Mouse (Mus musculus) neural tube, embryonic 11.5 days (tissue): ENCODE measurements at regions not wholly inside any gene's neighbourhood (a gene's known extent, or its start where the extent isn't known, plus 50 kb on each side); places are given as distances from the start of the nearest gene placed in this dataset.

Experiments
- ATAC-seq: fragments of 200-750 bp; cut with Nextera tagmentation; 2 replicates; pipeline ENCODE4 v1.8.0; 2017; ENCODE audit warnings: moderate number of reproducible peaks, mild to moderate bottlenecking, moderate TSS enrichment, moderate library complexity; ENCODE audit not compliant: insufficient read depth, low FRiP score, low TSS enrichment
- DNase-seq: peaks from one replicate; pipeline ENCODE4 v3.0.0-alpha.2; 2015; ENCODE audit warnings: low spot score
- H3K27ac ChIP-seq: fragments of 300-500 bp; sonication (generic); 2 replicates; pipeline ENCODE4 v1.5.1; 2014; ENCODE audit warnings: low read depth, mild to moderate bottlenecking, low read length
- H3K27me3 ChIP-seq: fragments of 300-500 bp; sonication (generic); 2 replicates; pipeline ENCODE4 v1.6.1; 2014; ENCODE audit warnings: mild to moderate bottlenecking, low read length, mixed read lengths; ENCODE audit not compliant: control insufficient read depth, insufficient read depth
- H3K36me3 ChIP-seq: fragments of 300-500 bp; sonication (generic); 2 replicates; pipeline ENCODE4 v1.6.1; 2014; ENCODE audit warnings: mild to moderate bottlenecking, low read length, moderate library complexity, mixed read lengths; ENCODE audit not compliant: control insufficient read depth, insufficient read depth
- H3K4me1 ChIP-seq: fragments of 300-500 bp; sonication (generic); 2 replicates; pipeline ENCODE4 v1.6.1; 2014; ENCODE audit warnings: low read length, mixed read lengths; ENCODE audit not compliant: control insufficient read depth, insufficient read depth
- H3K4me2 ChIP-seq: fragments of 300-500 bp; sonication (generic); 2 replicates; pipeline ENCODE4 v1.6.1; 2014; ENCODE audit warnings: low read depth, mild to moderate bottlenecking, moderate library complexity
- H3K4me3 ChIP-seq: fragments of 300-500 bp; sonication (generic); 2 replicates; pipeline ENCODE4 v1.5.1; 2014; ENCODE audit warnings: low read depth, low read length
- H3K9ac ChIP-seq: fragments of 300-500 bp; sonication (generic); 2 replicates; pipeline ENCODE4 v1.6.1; 2014; ENCODE audit warnings: mild to moderate bottlenecking, low read length
- H3K9me3 ChIP-seq: fragments of 300-500 bp; sonication (generic); 2 replicates; pipeline ENCODE4 v1.6.1; 2016; ENCODE audit warnings: low read length; ENCODE audit not compliant: control insufficient read depth
- WGBS: fragments of 180-500 bp; shearing (Covaris S2); extraction: QIAGEN DNeasy Blood & Tissue Kit; methylation state at CpG from one replicate; pipeline ENCODE4 v1.1.7; 2014; 5-methylcytosine and 5-hydroxymethylcytosine counted together

DNA sequence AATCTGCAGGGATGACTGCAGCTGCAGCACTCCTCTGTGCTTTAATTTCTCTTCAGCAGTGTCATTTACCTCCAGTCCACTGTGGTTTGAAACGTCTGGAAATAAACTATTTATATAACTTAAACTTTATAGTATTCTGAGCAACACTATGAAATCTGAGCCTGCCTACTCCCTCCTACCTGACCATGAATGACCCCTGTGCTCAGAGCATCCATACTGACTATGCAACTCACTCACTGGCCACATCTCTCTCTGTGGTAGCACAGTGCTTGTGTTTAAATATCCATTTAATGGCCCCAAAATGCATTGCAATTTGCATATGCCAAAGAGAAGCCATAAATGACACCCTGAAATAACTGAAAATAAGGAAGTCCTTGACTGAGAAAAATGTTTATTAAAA is 154.5 kb upstream of the Clec14a start:
- no peak for ATAC-seq
- Histone ChIP-seq H3K36me3 (no peaks in the 10 kb centered on the region), H3K9ac (no peak overlapping the region), H3K9me3 (no peaks in the 10 kb centered on the region), H3K4me2 (no peak overlapping the region), H3K27ac (no peak overlapping the region), H3K27me3 (no peaks in the 10 kb centered on the region), H3K4me3 (no peak overlapping the region), H3K4me1 (no peaks in the 10 kb centered on the region)
- no peak for DNase-seq
- 26% methylated on average over 1 of the region's 1 CpGs for WGBS

DNA sequence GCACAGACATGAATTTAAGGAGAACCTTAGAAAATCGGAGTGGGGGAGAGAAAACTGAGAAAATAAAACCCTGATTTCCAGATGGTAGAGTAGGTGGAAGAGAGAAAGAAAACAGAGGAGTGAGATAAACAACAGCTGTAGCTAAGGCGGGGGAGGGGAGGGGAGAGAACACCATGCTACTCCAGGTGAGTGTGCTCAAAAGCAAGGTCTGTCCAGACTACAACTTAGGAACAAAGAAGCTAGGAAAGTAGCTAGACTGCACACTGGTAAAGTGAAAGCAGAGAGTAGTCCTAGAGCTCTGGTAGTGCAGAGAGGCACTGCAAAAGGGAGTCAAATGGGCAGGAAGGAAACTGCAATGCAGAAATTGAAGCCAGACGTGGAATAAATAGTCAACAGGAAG is 132.8 kb upstream of the Clec14a start:
- ATAC-seq, result no peak

DNA sequence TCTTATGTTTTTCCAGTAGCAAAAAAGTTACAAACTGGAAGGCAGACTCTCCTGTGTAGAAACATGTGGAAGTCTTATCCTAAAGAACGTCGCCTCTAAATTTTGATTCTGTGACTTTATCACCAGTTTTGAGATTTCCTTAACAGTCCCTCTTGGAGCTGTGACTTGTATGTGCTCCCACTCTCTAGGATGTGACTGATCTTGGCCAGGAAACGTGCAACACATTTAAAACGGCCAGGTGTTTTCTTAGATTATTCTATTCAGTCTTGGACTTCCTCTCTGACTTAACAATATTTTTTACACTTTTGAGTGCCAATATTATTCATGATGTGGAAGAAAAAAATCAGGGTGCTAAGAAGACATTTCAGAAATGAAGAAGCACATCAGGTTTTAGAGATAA is 91.2 kb upstream of the Clec14a start:
- Histone ChIP-seq H3K27ac (no peak overlapping the region), H3K27me3 (no peaks in the 10 kb centered on the region), H3K9me3 (no peaks in the 10 kb centered on the region), H3K4me2 (no peak overlapping the region), H3K4me3 (no peak overlapping the region), H3K9ac (no peak overlapping the region), H3K4me1 (no peaks in the 10 kb centered on the region), H3K36me3 (no peaks in the 10 kb centered on the region)
- ATAC-seq (no peak), DNase-seq (no peak)
- 85% methylated on average over 4 of the region's 4 CpGs for WGBS

More for the DNA sequence above, 132.8 kb upstream of the Clec14a start:
- H3K9me3 ChIP-seq, result no peaks in the 10 kb centered on the region
- H3K36me3 ChIP-seq, result no peaks in the 10 kb centered on the region
- no peak overlapping the region for H3K27ac ChIP-seq
- no peaks in the 10 kb centered on the region for H3K27me3 ChIP-seq
- H3K4me3 ChIP-seq, result no peak overlapping the region
- H3K4me2 ChIP-seq, result no peak overlapping the region
- 65% methylated on average over 3 of the region's 3 CpGs for WGBS
- no peak overlapping the region for H3K9ac ChIP-seq
- DNase-seq, result no peak
- no peaks in the 10 kb centered on the region for H3K4me1 ChIP-seq

DNA sequence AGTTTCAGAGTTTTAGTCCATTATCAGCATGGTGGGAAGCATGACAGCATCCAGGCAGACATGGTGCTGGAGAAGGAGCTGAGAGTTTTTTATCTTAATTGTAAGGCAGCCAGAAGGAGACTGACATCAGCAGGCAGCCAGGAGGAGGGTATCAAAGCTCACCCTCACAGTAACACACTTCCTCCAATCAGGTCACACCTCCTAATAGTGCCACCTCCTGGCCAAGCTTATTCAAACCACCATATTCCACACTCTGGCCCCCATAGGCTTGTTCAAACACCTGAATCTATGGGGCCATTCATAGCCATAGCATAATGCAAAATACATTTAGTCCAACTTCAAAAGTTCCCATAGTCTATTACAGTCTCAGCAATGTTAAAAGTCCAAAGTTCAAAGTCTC is 65.1 kb upstream of the Clec14a start:
- Histone ChIP-seq H3K4me3 (no peak overlapping the region), H3K27me3 (no peaks in the 10 kb centered on the region), H3K9me3 (no peaks in the 10 kb centered on the region), H3K27ac (no peak overlapping the region), H3K9ac (no peak overlapping the region), H3K36me3 (no peaks in the 10 kb centered on the region), H3K4me1 (no peaks in the 10 kb centered on the region), H3K4me2 (no peak overlapping the region)
- DNase-seq (no peak), ATAC-seq (no peak)

DNA sequence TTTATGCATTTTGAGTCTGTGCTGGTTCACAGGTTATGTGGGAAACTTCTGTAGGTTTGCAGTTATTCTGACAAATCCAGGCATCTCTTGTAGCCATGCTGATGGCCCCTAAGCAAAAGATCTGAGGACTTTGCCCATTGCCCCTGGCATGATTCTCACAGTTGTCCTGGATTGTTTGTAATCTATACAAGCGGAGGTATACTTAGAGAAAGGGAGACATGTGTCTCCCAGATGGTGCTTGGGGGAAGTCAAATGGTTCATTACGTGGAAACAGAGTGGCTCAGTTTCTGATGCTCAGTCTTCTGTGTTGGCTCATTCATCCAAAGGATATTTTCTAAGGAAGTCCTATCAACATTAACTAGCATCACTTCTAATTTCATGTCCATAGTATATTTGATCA is 60.8 kb upstream of the Clec14a start:
- WGBS, result 58% methylated on average over 2 of the region's 2 CpGs
- ATAC-seq (no peak), DNase-seq (no peak)
- no peak overlapping the region for H3K4me3 ChIP-seq
- H3K27me3 ChIP-seq, result no peaks in the 10 kb centered on the region
- H3K27ac ChIP-seq, result no peak overlapping the region
- no peaks in the 10 kb centered on the region for H3K9me3 ChIP-seq
- H3K9ac ChIP-seq, result no peak overlapping the region
- H3K36me3 ChIP-seq, result no peaks in the 10 kb centered on the region
- H3K4me1 ChIP-seq, result no peaks in the 10 kb centered on the region
- no peak overlapping the region for H3K4me2 ChIP-seq

DNA sequence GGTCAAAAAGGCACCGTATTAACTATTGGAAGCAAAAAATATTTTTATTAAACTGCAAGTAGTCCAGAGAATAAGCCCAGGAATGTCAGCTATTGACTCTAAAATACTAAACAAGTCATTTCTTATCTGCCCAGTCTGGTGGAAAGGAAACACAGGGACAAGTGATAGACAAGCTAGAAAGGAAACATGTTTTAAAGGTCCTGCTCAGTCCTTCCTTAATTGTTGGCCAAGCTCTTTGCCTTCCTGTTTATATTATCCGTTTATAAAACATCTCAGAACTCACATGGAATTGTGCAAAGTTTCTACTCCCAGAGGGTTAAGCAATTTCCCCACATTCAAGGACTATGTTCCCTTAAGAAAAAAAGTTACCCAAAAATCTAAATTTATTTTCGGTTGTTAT is 54.9 kb upstream of the Clec14a start:
- H3K4me3 ChIP-seq, result no peak overlapping the region
- no peak for ATAC-seq
- H3K4me1 ChIP-seq, result no peaks in the 10 kb centered on the region
- H3K27me3 ChIP-seq, result no peaks in the 10 kb centered on the region
- H3K9ac ChIP-seq, result no peak overlapping the region
- no peaks in the 10 kb centered on the region for H3K9me3 ChIP-seq
- H3K36me3 ChIP-seq, result no peaks in the 10 kb centered on the region
- WGBS, result 88% methylated on average over 3 of the region's 3 CpGs
- H3K27ac ChIP-seq, result no peak overlapping the region
- no peak overlapping the region for H3K4me2 ChIP-seq
- no peak for DNase-seq
